Mouse (Mus musculus) kidney, postnatal 4 days (tissue): ENCODE results near the gene Tesmin.

ENCODE experiments used
- DNase-seq, 2 experiments: peaks; one replicate each; pipeline ENCODE4 v3.0.0; 2021; ENCODE audit warnings: mixed read lengths in 2 of 2

Tesmin gene

DNA sequence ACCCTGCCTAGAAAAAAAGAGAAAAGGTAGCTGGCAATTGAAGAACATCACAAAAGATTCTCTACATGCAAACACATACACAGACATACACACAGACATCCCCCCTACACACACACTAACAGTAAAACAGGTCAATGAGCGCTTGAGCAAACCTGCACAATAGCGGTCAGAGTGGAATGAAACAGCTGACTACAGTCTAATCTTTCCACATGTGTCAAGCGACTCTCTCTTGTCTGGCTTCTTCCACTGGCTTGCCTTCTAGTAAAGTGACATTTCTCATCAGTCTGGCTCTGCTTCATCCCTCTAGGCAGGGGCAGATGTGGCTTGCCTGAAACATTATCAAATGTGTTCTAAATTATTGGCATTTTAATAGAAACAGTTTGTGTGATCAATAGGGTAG is 5.6 kb downstream of the Tesmin start:
- DNase-seq = no peak

- DNase-seq = no peak
Observed at GRCm38 (mm10) chr19:3400057-3400456, 11.4 kb downstream of the Tesmin start.

- no peak for DNase-seq
Observed at GRCm38 (mm10) chr19:3401504-3401903, 12.8 kb downstream of the Tesmin start.

DNA sequence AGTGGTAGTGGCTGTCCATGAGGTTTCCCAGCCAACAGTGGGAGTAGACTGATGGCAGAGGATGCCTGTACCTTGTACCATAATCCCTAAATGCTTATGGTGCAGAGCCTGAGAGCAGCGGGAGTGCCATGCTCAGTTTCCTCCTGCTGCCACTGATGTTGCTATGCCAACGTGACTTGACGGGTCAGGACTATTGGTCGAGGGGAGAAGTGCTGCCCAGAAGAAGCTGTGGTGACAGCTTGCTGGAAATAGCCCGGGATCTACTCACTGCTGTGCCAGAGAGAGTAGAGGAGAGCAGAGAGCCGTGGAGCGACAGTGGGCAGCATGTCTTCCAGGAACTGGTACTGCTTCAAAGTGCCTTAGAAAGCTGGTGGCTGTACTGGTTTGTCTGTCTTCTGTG is 13.3 kb downstream of the Tesmin start:
- no peak for DNase-seq

DNA sequence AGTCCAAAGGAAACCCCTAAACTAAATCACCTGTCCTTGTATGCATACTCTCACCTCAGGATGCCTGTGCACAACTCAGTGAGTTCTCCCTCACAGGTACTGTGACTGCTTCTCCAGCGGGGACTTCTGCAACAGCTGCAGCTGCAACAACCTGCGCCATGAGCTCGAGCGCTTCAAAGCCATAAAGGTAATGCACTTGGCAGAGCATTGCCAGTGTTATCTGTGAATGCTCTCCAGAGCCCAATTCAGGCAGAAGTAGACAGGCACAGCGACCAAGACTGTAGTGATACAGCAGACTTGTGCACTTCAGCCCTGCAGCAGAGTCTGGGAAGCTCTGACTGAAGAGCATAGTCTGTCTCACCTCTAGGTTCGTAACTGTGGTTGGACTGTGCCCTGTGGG is 13.7 kb downstream of the Tesmin start:
- DNase-seq = no peak

GRCm38 (mm10) chr19:3404030-3404429 is 15.4 kb downstream of the Tesmin start:
- no peak for DNase-seq

GRCm38 (mm10) chr19:3405531-3406281 is 17.0 kb downstream of the Tesmin start:
- DNase-seq = no peak

- DNase-seq = peak; percentile 51 to 66
Observed at GRCm38 (mm10) chr19:3414268-3414733, 25.6 kb downstream of the Tesmin start, which contains the start of gene Gal. Gene Gal (minus strand): TSS chr19:3414544.

DNA sequence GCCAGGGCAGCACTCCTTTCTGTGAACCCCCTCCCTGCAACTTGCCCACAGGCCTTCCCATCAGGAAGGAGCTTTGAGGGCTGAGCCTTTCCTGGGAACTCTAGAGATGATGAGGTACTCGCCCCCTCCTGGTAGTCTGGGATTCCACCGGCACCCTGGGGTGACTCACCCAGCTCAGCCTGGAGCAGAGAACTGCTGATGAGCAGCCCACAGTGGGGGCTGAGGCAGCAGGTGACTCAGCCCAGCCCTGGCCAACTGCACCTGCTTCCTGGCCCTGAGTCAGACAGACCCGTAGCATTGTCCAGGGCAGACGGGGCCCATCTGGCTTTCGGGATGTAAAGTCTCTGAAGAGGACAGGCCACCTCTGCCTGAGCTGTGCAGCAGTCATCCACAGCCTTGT is 30.6 kb downstream of the Tesmin start:
- DNase-seq = peak in 1 of 2 experiments; percentile 13

GRCm38 (mm10) chr19:3422488-3422887 is 33.8 kb downstream of the Tesmin start:
- DNase-seq = no peak

DNA sequence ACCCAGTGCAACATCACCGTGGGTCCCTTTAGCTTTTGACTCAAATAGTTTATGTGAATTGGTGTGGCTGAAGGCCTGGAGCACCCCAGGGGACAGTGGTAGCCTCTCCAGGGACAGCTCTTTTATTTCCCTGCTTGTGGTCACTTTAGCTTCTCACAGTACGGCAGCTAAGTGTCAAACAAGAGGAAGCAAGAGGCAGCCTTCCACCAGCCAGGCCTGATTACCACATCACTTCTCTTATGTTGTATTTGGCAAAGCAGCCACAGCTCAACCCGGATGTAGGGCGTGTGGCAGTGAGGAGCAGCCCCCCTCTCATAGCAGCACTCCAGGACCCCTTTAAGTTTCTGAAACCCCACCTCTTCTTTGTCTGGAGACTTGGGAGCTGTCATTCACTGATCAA is 34.3 kb downstream of the Tesmin start:
- no peak for DNase-seq

GRCm38 (mm10) chr19:3424214-3424613 is 35.6 kb downstream of the Tesmin start:
- no peak for DNase-seq

- DNase-seq = no peak
Observed at GRCm38 (mm10) chr19:3428057-3428830, 39.6 kb downstream of the Tesmin start.

- no peak for DNase-seq
Observed at GRCm38 (mm10) chr19:3429156-3429816, 40.6 kb downstream of the Tesmin start.

GRCm38 (mm10) chr19:3431066-3431465 is 42.4 kb downstream of the Tesmin start:
- DNase-seq = no peak

DNA sequence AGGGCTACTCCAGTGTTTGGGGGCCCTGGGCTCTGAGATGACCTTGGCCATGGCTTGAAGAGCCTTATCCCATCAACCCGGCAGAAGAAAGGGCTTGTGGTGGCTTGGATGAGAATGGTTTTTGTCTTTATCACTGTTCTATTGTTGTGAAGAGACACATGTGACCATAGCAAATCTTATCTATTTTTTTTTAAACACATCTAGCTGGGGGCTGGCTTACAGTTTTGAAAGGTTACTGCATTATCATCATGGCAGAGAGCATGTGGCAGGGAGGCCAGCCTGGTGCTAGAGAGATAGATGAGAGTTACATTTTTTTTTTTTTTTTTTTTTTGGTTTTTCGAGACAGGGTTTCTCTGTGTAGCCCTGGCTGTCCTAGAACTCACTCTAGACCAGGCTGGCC is 43.3 kb downstream of the Tesmin start:
- no peak for DNase-seq

DNA sequence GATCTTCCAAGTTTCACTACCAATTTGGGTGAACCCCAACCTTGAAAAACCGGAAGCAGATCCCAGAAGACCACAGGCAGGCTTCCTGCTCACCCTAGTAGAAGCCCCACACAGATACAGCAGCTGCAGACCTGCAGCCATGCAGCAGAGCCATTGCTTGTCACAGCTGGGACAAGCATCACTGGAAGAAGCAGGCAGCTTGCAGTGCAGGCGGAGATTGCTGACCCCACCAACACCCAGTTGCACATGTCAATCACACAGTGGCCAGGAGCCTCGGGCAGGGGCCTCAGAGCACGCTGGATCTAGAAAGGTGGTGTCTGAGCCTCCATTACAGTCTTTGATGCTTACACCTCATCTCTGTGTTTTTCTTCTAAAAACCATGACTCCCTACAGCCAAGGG is 45.5 kb downstream of the Tesmin start:
- DNase-seq = no peak

- no peak for DNase-seq
Observed at GRCm38 (mm10) chr19:3434641-3435040, 46.0 kb downstream of the Tesmin start.

DNA sequence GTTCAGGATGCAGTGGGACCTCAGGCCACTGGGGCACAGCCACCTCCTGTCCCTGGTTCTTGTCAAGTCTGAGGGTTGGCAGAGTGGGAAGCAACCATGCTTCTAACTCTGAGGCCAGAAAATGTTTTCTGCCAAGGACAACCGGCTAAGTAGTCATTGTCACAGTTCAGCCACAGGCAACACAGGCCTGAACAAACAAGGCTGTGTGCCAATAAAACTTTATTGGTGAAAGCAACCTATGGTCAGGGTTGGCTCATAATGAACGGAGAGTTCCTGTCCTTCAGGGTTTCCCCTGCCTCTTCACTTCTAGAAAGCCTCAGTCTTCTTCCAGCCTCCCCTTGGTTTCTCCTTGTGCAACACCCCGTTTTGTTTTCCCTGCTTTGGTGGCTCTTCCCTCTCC is 47.2 kb downstream of the Tesmin start:
- DNase-seq = no peak

GRCm38 (mm10) chr19:3436840-3437239 is 48.2 kb downstream of the Tesmin start:
- peak; percentile 53 to 62 for DNase-seq

- DNase-seq = peak; percentile 15 to 21
Observed at GRCm38 (mm10) chr19:3437980-3438379, 49.3 kb downstream of the Tesmin start.

DNA sequence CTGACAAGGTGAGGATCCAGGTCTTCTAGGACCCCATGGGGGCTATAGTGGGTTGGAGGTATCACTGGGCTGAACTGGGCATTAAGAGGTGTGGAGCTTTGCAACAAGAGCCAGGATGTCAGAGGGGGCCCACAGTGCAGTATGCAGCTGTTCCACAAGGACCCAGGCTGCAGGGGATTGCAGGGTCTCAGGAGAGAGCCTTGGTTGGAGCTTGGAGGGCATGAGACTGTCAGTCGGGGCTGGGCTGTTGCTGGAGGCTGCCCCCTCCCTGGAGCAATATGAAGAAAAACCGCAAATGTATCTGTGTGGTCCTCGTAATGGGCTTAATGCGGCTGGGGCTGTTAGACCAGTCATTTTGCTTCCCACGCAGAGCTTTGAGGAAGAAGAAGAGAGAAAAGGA is 52.0 kb downstream of the Tesmin start:
- no peak for DNase-seq

DNA sequence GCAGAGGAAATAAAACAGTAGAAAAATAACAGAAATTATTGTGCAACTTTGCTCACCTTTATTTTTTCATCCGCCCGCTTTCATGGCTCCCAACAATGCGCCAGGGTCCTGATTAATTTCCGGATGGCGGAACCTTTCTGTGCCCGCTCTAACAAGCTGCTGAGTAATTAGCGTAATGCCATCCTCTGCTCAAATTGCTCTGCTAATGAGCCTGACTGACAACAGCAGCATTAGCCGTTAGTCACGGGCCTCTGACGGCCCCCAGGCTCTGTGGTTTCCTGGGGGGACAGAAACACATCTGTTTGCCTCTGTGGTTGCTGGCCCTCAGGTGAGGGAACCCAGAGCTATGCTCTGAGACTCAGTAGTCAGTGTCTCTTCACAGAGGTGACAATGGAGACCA is 52.4 kb downstream of the Tesmin start:
- DNase-seq = no peak

DNA sequence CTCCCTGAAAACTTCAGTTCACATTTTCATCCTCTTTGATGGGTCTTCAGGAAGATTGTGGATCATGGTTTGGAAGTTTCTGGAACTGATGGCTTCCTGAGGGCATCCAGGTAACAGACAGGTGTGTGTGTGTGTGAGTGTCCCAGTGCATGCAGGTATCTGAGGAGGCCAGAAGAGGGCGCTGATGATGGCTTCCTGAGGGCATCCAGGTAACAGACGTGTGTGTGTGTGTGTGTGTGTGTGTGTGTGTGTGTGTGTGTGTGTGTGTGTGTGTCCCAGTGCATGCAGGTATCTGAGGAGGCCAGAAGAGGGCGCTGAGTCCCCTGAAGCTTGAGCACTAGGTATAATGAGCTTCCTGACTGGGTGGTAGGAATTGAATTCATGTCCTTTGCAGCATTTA is 58.7 kb downstream of the Tesmin start:
- no peak for DNase-seq
